11 mouse cellular contexts compared by ENCODE assay signal in genomic region chr17:56502526-56502925, GRCm38 (mm10). TPM values are rescaled to one million over a fixed set of nuclear protein-coding genes. Genes with fewer than 3 reads are reported as not detected.
DNase-seq lines count a peak whose midpoint lies in the region; ATAC-seq lines count a peak whose summit lies in the region.
"Had no signal": no experiment of that assay in that cellular context is flagged by ENCODE, and none has a peak within 500 bp of the region (broad histone marks: within the 10 kb centered on the region; RNA-seq: fewer than 3 reads in every experiment).

No protein-coding gene starts in this region.

- no peaks in the 10 kb centered on the region for H3K27me3 ChIP-seq in forebrain, embryonic 13.5 days
- no peaks in the 10 kb centered on the region for H3K27me3 ChIP-seq in midbrain, embryonic 16.5 days (ENCODE audit: control insufficient read depth, insufficient read depth, low read depth, low read length)
- H3K27me3 ChIP-seq: embryonic facial prominence, embryonic 13.5 days had no signal

- no peaks in the 10 kb centered on the region for H3K9me3 ChIP-seq in forebrain, embryonic 13.5 days (replicated peaks)
- H3K9me3 ChIP-seq in midbrain, embryonic 16.5 days (replicated peaks; ENCODE audit: control insufficient read depth, low read length, poor library complexity, severe bottlenecking), result no peaks in the 10 kb centered on the region

- peak overlapping the region; percentile 91 for H3K27ac ChIP-seq in forebrain, embryonic 13.5 days
- H3K27ac ChIP-seq in midbrain, embryonic 16.5 days (ENCODE audit: low read length), result no peak overlapping the region
- H3K27ac ChIP-seq: embryonic facial prominence, embryonic 13.5 days had no signal

- WGBS in forebrain, embryonic 13.5 days, result 26% methylated on average over 9 of the region's 9 CpGs
- WGBS in midbrain, embryonic 16.5 days, result 25% methylated on average over 8 of the region's 9 CpGs

- H3K4me2 ChIP-seq in forebrain, embryonic 13.5 days, result peak overlapping the region; percentile 17; the same call in 1 of the 2 replicates
- H3K4me2 ChIP-seq in midbrain, embryonic 16.5 days (ENCODE audit: low read length), result no peak overlapping the region
- H3K4me2 ChIP-seq: embryonic facial prominence, embryonic 13.5 days had no signal

- peak; percentile 81 for ATAC-seq in forebrain, embryonic 13.5 days
- ATAC-seq in midbrain, embryonic 16.5 days, result peak; percentile 34; the same call in 1 of the 2 replicates

- peak overlapping the region; percentile 22; the same call in 1 of the 2 replicates for H3K9ac ChIP-seq in forebrain, embryonic 13.5 days
- H3K9ac ChIP-seq in midbrain, embryonic 16.5 days (ENCODE audit: low read depth, low read length), result no peak overlapping the region
- H3K9ac ChIP-seq: embryonic facial prominence, embryonic 13.5 days had no signal

- no peak overlapping the region for H3K4me3 ChIP-seq in forebrain, embryonic 13.5 days
- H3K4me3 ChIP-seq in midbrain, embryonic 16.5 days (ENCODE audit: low read depth, low read length), result no peak overlapping the region
- H3K4me3 ChIP-seq: embryonic facial prominence, embryonic 13.5 days had no signal

- DNase-seq in adrenal gland, adult 2 months, result peak; percentile 47
- no peak for DNase-seq in adrenal gland, postnatal 4 days (ENCODE audit: low spot score in 2 of 2)
- peak; percentile 52 for DNase-seq in ovary, postnatal 14 days (ENCODE audit: low spot score)
- no peak for DNase-seq in ovary, postnatal 10 days (ENCODE audit: low spot score)
- DNase-seq in layer of hippocampus, postnatal 10 days (ENCODE audit: low spot score in 2 of 2), result peak; percentile 85 to 88
- DNase-seq in urinary bladder, postnatal 10 days (ENCODE audit: low spot score), result no peak

- peaks cover 65% of the 10 kb centered on the region for H3K4me1 ChIP-seq in forebrain, embryonic 13.5 days
- peaks cover 7% of the 10 kb centered on the region for H3K4me1 ChIP-seq in midbrain, embryonic 16.5 days (ENCODE audit: control insufficient read depth, insufficient read depth, low read length)

- no peaks in the 10 kb centered on the region for H3K36me3 ChIP-seq in forebrain, embryonic 13.5 days (ENCODE audit: poor library complexity, severe bottlenecking)
- no peaks in the 10 kb centered on the region for H3K36me3 ChIP-seq in midbrain, embryonic 16.5 days (ENCODE audit: control insufficient read depth, insufficient read depth, low read length)
- H3K36me3 ChIP-seq: embryonic facial prominence, embryonic 13.5 days had no signal

RNA-seq across cellular contexts. Expression of gene Znrf4, which starts 9.7 kb away (rescaled TPM):
- not detected for total RNA-seq in adrenal gland, adult 2 months (2021)
- polyA plus RNA-seq in adrenal gland, adult 2 months (2012; rRNA removed), result not detected in 2 replicates
- total RNA-seq in adrenal gland, postnatal 4 days (2021), result not detected
- polyA plus RNA-seq in forebrain, embryonic 13.5 days (2015; fragmentation: Nextera tagmentation; extraction: Ambion mirVana), result 0.14 TPM in 1 of 2 replicates, not detected in the other
- total RNA-seq in layer of hippocampus, postnatal 10 days (2021), result not detected
- not detected in 2 replicates for polyA plus RNA-seq in midbrain, embryonic 16.5 days (2015; fragmentation: Nextera tagmentation; extraction: Ambion mirVana)
- polyA plus RNA-seq: embryonic facial prominence, embryonic 13.5 days; limb, embryonic 11.5 days; spleen, adult 2 months had no signal

RNA-seq across cellular contexts. Expression of gene Ptprs, which starts 26.2 kb away (rescaled TPM):
- 100 to 1,000 TPM; 149 to 249 TPM for total RNA-seq in adrenal gland, adult 2 months (2021)
- polyA plus RNA-seq in adrenal gland, adult 2 months (2012; rRNA removed), result 573 and 605 TPM in 2 replicates
- 100 to 1,000 TPM; 176 to 208 TPM for total RNA-seq in adrenal gland, postnatal 4 days (2021)
- polyA plus RNA-seq in forebrain, embryonic 13.5 days (2015; fragmentation: Nextera tagmentation; extraction: Ambion mirVana), result 276 and 292 TPM in 2 replicates
- total RNA-seq in layer of hippocampus, postnatal 10 days (2021), result 100 to 1,000 TPM; 817 to 911 TPM
- polyA plus RNA-seq in midbrain, embryonic 16.5 days (2015; fragmentation: Nextera tagmentation; extraction: Ambion mirVana), result 293 and 299 TPM in 2 replicates

RNA-seq across cellular contexts. Expression of gene Gm20219, which starts 51.7 kb away (rescaled TPM):
- under 1 TPM; 0.31 to 0.98 TPM for total RNA-seq in adrenal gland, adult 2 months (2021)
- 2.6 and 3.0 TPM in 2 replicates for polyA plus RNA-seq in adrenal gland, adult 2 months (2012; rRNA removed)
- 1 to 10 TPM; 1.4 to 1.9 TPM for total RNA-seq in adrenal gland, postnatal 4 days (2021)
- 1.2 and 1.7 TPM in 2 replicates for polyA plus RNA-seq in forebrain, embryonic 13.5 days (2015; fragmentation: Nextera tagmentation; extraction: Ambion mirVana)
- total RNA-seq in layer of hippocampus, postnatal 10 days (2021), result 1 to 10 TPM; 1.5 to 1.7 TPM
- polyA plus RNA-seq in midbrain, embryonic 16.5 days (2015; fragmentation: Nextera tagmentation; extraction: Ambion mirVana), result 0.95 and 1.3 TPM in 2 replicates

Comparison
In these comparisons a context has a peak if more than half of its experiments do, and no peak if none do; other contexts are left out.
1. DNase-seq: peak in adrenal gland, adult 2 months (single experiment), ovary, postnatal 14 days (single experiment) and layer of hippocampus, postnatal 10 days (2 of 2); none in adrenal gland, postnatal 4 days (0 of 2), ovary, postnatal 10 days (single experiment) and urinary bladder, postnatal 10 days (single experiment).